Mouse (Mus musculus): ENCODE measurements around the gene Gm21970.

The Gm21970 gene

GRCm38 (mm10) chr16:91391421-91391820 is at the start of gene Gm21970:
Gene Gm21970, plus strand, starts transcription at chr16:91391721.
- DNase-seq (ENCODE audit: low spot score): no peak

- DNase-seq (ENCODE audit: low spot score): no peak
Observed at GRCm38 (mm10) chr16:91346491-91346890, 45.0 kb upstream of the Gm21970 start.

- DNase-seq (ENCODE audit: low spot score): no peak
Observed at GRCm38 (mm10) chr16:91347491-91348263, 43.8 kb upstream of the Gm21970 start.

- DNase-seq (ENCODE audit: low spot score): no peak
Observed at GRCm38 (mm10) chr16:91348264-91348565, 43.3 kb upstream of the Gm21970 start.

- DNase-seq (ENCODE audit: low spot score): no peak
Observed at GRCm38 (mm10) chr16:91348588-91349330, 42.8 kb upstream of the Gm21970 start.

- peak; percentile 49 for DNase-seq (ENCODE audit: low spot score)
Observed at GRCm38 (mm10) chr16:91352084-91352562, 39.4 kb upstream of the Gm21970 start.

- DNase-seq (ENCODE audit: low spot score): no peak
Observed at GRCm38 (mm10) chr16:91352749-91353148, 38.8 kb upstream of the Gm21970 start.

GRCm38 (mm10) chr16:91353177-91353576 is 38.3 kb upstream of the Gm21970 start:
- no peak for DNase-seq (ENCODE audit: low spot score)

- no peak for DNase-seq (ENCODE audit: low spot score)
Observed at GRCm38 (mm10) chr16:91353638-91354037, 37.9 kb upstream of the Gm21970 start.

GRCm38 (mm10) chr16:91354599-91354998 is 36.9 kb upstream of the Gm21970 start:
- no peak for DNase-seq (ENCODE audit: low spot score)

GRCm38 (mm10) chr16:91355160-91355559 is 36.4 kb upstream of the Gm21970 start:
- DNase-seq (ENCODE audit: low spot score): no peak

- DNase-seq (ENCODE audit: low spot score): no peak
Observed at GRCm38 (mm10) chr16:91356760-91357525, 34.6 kb upstream of the Gm21970 start.

- DNase-seq (ENCODE audit: low spot score): no peak
Observed at GRCm38 (mm10) chr16:91357526-91357900, 34.0 kb upstream of the Gm21970 start.

- DNase-seq (ENCODE audit: low spot score): no peak
Observed at GRCm38 (mm10) chr16:91358555-91358954, 33.0 kb upstream of the Gm21970 start.

GRCm38 (mm10) chr16:91359531-91359930 is 32.0 kb upstream of the Gm21970 start:
- no peak for DNase-seq (ENCODE audit: low spot score)

GRCm38 (mm10) chr16:91360162-91360561 is 31.4 kb upstream of the Gm21970 start:
- DNase-seq (ENCODE audit: low spot score): no peak

- DNase-seq (ENCODE audit: low spot score): no peak
Observed at GRCm38 (mm10) chr16:91362006-91362405, 29.5 kb upstream of the Gm21970 start.

GRCm38 (mm10) chr16:91362616-91363272 is 28.8 kb upstream of the Gm21970 start:
- no peak for DNase-seq (ENCODE audit: low spot score)

- DNase-seq (ENCODE audit: low spot score): no peak
Observed at GRCm38 (mm10) chr16:91363483-91363882, 28.0 kb upstream of the Gm21970 start.

GRCm38 (mm10) chr16:91366567-91366966 is 25.0 kb upstream of the Gm21970 start:
- DNase-seq (ENCODE audit: low spot score): no peak

GRCm38 (mm10) chr16:91367066-91367465 is 24.5 kb upstream of the Gm21970 start:
- no peak for DNase-seq (ENCODE audit: low spot score)
